Mouse (Mus musculus) left cerebral cortex, postnatal 10 days (tissue): ENCODE data around the gene Naa60. TPM values are rescaled to one million over a fixed set of nuclear protein-coding genes. Genes with fewer than 3 reads are reported as not detected.

Source experiments
- DNase-seq, 2 experiments: peaks; one replicate each; pipeline ENCODE4 v3.0.0; 2021 to 2022; ENCODE audit warnings: low spot score in 2 of 2, mixed read lengths in 1 of 2; ENCODE audit errors: extremely low spot score in 1 of 2
- intact Hi-C: fragments of 180-260 bp; cut with DNase I; formaldehyde crosslinking; loops from one replicate; pipeline ENCODE4 v1.15.1; 2025
- total RNA-seq, 2 experiments: library from RNA; stranded (reverse); gene quantifications; 2 replicates each; pipeline ENCODE4 v1.2.3; 2021

Gene Naa60
- total RNA-seq, 2 experiments from 2014 or later = 128 to 141 TPM

DNA sequence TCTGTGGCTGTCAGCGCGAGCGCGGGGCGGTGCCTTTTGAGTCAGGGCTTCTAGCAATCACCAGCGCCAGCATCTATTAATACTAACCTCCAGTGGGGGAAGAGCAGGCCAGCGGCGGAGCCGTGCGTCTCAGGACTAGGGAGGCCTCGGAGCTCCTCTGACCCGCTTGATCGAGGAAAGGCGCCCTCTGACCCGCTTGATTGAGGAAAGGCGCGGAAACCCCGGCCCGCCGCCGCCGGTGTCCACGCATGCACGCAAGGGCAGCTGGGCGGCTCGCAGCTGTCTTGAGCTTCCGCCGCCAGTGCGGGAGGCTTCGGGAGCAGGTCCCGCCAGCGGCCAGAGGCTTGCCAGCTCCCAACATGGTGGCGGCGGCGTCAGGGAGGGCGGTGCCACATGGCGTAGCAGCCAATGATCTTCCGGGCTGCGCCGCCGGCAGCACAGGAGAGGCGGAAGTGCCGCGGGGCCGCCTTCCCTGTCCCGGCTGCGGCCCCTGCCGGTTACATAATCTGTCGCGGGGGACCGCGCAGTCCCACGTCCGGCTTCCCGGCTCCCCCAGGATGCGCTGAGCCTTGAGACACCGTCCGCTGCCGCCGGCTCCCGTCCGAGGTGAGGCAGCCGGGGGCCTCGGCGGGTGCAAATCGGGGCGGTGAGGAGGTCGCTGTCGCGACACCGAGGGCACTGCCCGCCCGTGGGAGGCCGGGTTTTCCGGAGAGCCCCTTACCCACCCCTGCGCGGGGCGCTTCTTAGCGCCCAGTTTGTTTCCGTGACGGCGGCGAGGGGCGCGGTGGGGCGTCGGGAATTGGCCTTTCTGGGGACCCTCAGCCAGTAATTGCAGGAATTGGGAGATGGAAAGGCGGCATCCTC lies 12.3 kb downstream of the Naa60 start, which contains the start of the genes Zfp597 and Gm20695:
Zfp597 (minus strand) TSS at position 361 of the 864 bp plus-strand sequence.
Gm20695 (plus strand) TSS at position 448 of the 864 bp plus-strand sequence.
- intact Hi-C loops = no loop called here
- peak; percentile 90 to 97 for DNase-seq

DNA sequence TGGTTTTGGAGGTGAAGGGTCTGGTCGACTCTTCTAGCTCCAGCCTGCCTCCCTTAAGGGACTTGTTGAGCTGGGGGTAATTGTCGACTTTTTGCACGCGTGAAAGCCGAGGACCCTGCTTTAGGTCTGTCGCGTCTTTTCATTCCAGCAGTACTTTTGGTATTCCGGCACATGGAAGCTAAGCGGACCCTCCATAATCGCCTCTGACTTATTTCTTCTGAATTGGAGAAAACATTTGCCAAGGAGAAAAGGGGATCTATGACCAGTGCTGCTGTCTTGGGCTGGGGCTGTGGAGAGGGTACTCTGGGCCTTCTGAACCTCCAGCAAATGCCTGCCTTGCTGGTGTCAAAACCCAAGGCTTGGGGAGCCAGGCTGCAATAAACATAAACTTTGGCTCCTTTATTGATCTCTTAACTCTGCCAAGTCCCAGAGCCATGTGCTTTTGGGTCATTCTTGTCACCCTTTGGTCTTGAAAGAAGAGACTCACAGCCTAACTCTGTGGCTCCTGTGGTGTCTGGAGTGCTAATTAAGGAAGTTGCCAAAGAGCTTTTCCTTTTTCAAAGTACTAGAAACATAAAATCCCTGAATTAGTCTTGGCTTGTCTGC lies 13.0 kb downstream of the Naa60 start:
- DNase-seq = no peak
- intact Hi-C loops = no loop called here

DNA sequence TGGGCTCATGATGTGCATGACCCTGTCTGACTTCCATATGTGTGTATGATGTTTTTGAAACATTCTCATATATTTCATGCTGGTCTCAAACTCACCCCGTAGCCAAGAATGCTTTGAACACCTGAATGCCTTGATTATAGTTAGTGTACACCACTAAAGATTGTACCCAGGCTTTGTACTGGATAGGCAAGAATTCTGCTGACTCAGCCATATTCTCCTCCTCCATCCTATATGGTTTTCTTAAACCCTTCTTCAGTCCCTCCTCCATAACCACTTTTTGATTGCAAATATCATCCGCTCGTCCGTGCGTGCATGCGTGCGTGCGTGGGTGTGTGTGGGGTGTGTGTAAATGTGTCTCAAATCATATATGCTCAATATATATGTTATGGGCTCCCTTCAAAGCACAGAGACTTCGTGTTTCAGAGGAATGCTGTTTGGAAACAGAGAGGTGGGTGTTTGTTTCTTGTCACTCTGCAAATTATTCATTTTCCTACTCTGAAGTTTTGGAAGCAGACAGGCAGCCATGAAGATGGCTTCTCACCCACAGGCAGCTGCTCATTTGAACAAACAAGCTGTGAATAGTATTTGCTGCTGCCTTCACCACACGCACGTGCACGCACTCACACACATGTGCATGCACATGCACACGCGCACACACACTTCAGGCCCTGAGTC lies 19.6 kb downstream of the Naa60 start:
- intact Hi-C loops = no loop called here
- no peak for DNase-seq

DNA sequence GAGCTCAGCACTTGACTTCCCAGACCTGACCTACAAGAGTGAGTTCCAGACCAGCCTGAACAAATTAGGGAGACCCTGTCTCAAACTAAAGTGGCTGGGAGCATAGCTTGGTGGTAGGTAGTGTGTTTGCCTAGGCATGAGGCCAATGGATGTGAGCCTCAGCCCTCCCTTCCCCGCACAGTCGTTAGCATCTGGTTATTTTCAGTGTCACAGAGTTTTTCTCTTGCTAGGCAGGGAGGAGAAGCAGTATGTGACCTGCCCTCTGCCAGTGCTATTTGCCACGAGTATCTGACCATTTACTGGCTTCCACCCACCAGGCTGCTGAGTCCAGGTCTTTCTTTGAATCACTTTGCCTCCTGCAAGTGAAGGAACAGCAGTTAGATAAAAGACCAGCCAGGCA lies 21.6 kb downstream of the Naa60 start:
- DNase-seq = no peak
- intact Hi-C loops = no loop called here

DNA sequence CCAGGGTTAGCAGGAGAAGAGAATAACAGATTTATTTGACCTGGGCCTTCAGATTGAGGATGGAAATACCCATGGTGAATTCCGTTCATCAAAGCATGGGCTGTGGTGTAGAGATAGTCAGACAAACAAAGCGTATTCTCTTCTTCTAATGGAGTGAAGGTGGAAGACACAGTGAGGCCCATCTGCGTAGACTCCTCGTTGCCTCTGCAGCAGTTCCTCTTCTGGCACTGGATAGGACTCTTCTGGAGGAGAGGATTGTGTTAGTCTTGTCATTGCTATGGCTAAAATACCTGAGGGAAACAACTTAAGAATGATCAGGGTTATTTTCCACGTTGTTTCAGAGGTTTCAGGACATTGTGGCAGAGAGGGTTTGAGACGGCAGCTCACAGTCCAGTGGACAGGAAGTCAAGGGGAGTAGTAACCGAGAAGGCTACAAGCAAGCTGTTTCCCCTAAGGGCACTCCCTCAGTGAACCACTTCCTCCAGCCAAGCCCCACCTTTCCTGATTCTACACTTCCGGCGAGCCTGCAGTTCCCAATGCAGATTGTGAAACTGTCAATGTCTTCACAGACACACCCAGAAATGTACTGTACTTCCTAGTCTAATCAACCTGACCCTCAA lies 23.1 kb downstream of the Naa60 start:
- intact Hi-C loops = no loop called here
- peak in 1 of 2 experiments; percentile 59 for DNase-seq

DNA sequence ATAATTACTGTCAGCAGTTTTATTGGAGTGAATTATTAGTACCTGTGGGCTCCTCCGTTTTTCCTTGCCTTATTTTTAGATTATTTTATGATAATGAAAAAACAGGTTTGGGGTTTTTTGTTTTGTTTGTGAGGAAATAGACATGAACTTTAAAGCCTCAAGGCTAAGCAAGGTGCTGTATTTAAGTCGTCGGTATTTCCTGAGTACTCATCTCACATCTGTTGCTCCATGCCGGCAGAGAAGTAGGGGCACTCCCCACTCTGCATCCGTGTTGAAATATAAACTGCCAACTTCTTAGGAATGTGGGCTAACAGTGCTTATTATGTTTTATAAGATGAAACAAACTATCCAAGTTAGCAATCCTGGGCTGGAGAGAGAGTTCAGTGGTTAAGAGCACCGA lies 23.9 kb downstream of the Naa60 start:
- no peak for DNase-seq
- intact Hi-C loops = no loop called here

DNA sequence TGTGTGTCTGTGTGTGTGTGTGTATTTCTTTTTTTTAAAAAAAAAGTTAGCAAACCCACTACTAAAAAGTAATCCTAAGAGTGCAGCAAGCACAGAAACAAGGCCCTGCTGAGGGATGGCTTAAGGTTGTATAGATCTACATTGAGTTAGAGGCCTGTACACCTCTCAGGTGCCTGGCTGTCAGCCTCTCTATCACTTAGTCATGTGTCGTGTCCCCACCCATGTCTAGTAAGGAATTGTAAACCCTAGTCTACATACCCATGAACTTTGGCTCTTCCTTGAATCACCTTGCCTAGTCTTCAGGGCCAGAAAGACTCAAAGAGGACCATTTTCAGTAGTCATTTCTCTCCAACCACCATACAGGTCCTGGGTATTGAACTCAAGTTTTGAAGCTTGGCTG lies 24.4 kb downstream of the Naa60 start:
- DNase-seq = no peak
- intact Hi-C loops = no loop called here

DNA sequence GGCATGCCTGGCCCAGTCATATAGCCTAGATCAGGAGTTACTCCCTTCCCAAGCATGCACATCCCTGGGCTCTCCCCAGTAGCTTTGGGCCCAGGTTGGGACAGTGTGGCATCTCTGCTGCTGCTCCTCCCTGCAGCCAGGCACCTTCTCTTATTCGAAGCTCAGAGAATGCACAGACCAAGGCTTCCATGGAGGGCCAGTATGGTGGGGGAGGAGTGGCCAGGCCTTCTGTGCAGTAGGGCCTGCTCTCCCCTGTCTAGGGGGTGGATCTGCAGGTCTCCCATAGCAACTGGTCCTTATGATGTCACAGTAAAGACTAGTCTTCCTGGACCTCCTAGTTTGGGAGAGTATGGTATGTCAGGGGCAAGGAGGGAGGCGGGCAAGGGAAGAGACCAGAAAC lies 35.3 kb downstream of the Naa60 start:
- DNase-seq = peak in 1 of 2 experiments; percentile 34
- intact Hi-C loops = loop anchor here (10.0 kb wide), 1 partner anchor 163 kb away; the partner anchor contains the start of gene Zfp263

DNA sequence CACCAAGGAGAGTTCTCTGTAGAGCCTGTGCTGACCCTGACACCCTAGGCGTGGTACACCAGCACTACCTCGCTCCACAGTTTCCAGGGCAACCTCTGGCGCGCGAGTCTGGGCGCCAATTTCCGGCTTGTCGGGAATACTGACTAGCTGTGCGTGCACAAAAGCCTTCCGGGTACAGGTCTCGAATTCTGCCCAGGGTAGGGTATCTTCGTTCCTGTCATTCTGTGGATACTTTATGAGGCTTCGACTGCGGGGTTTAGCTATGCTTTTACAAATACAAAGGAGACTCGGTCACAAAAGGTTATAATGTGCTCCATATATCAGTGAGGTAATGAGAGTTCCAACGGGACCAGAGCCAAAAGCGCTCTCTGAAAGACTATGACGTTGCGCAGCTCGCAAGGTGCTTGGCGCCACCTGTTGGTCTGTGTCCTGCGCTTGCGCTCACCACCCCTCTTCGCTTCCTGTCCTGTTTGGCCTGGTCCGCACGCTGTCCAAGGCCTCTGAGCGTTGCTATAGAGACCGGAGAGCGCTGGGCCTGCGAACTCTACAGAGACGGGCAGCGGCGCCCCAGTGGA lies 36.4 kb downstream of the Naa60 start, which contains the start of the genes 1700037C18Rik and Cluap1:
1700037C18Rik (minus strand) TSS at position 153 of the 575 bp plus-strand sequence.
Cluap1 (plus strand) TSS at position 265 of the 575 bp plus-strand sequence.
- intact Hi-C loops = loop anchor here (10.0 kb wide), 1 partner anchor 164 kb away; the partner anchor contains the start of gene Zfp263

DNA sequence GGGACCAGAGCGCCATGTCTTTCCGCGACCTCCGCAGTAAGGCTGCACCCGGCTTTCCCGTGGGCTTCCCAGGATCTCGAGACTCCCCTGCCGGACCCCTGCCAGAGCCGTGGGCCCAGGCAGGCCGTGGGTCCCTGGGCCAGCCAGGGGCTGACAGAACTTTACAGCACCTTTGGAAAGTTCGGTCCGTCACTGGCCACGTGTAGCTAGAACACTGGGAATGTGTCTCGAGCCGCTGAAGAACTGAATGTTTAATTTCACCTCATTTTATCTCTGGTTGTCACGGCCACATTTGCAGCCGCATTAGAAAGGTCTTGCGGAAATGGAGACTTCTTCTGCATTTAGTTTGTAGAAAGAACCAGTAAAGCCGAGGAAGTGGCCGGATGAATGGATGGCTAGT lies 36.9 kb downstream of the Naa60 start:
- intact Hi-C loops = loop anchor here (10.0 kb wide), 1 partner anchor 164 kb away; the partner anchor contains the start of gene Zfp263
- no peak for DNase-seq

More for the DNA sequence above, 36.4 kb downstream of the Naa60 start, which contains the start of the genes 1700037C18Rik and Cluap1:
- peak; percentile 94 to 95 for DNase-seq

DNA sequence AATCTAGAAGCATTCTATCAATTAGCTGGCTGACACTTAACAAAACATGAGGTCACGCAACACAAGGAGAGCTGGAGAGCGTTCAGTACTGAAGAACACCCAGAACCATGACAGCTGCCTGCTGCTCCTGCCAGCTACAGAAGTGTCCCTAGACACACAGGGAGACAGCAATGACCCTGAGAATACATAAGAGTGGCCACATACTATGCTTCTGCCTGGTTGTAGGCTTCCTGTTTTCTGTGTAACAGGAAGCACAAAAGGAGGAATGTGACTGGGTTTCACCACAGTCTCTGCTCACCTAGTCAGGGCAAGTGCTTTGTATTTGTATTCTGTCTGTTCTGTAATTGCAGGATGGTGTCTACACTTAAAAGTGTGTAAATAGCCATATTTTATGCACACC lies 48.6 kb downstream of the Naa60 start:
- DNase-seq = no peak
- intact Hi-C loops = no loop called here

DNA sequence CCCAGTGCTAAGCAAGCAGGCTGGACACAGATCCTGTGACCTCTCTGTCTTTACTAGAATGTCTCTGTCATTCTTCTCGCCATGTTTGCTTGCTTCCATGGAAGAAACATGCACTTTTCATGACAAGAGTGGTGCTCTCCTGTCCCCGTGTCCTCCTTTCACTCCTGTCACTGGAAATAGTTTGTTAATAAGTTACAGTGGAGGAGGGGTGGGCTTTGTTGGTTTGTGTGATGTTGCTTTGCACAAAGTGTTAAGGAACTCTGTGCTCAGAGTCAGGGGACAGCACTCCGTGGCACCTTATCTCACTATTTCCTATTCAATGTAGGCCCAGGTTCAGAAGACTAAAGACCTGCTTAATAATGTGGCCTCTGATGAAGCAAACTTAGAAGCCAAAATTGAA lies 51.3 kb downstream of the Naa60 start:
- intact Hi-C loops = no loop called here
- no peak for DNase-seq

DNA sequence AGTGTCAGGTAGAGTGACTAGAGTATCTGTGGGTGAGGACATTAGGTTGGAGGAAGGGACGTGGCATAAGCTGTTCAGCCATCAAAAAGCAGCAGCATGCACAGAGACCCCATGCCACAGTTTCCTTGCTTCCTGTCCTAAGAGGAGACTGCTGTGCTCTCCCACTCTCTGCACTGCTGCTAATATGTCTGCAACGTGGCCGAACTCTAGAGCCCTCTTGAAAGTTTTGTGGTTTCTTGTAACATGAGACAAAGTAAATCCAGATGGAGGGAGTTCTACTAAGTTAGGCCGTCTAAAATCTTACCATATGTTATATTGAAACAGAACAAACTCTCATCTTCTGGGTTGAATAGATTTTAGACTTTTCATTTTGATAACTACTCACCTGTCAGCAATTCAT lies 51.8 kb downstream of the Naa60 start:
- no peak for DNase-seq
- intact Hi-C loops = no loop called here

DNA sequence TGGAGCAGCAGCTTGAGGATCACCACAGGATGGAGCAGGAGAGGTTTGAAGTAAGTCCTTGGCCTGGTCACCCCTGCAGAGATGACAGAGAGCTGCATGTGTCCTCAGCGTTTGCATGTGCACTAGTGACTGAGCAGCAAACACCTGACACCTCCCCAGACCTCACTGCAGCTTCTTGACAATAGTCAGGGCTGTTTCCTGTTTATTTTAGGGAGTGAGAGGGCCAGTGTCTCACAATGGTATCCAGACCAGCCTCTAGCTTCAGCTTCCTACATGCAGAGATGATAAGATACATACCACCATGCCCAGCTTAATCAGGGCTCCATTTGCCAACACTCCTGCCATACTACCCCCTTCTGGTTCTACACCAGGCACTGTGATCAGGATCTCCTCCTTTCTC lies 56.4 kb downstream of the Naa60 start:
- DNase-seq = no peak
- intact Hi-C loops = no loop called here

DNA sequence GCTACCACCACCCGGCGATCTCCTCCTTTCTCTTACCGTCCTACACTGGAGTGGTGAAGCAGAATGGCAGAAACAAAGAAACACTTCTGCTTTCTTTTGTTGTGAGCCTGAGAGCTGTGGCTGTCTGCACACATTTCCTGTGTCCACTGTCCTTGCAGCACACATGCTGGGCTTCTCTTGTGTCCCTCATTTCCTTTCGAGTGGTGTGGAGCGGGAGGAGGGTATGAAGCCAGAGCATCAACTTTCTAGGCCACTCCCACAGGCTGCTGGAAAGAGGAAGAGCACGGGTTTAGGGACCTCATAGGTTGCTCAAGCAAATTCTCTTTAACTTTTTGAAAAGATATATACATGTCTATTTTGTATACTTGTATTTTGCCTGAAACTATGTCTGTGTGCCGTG lies 57.0 kb downstream of the Naa60 start:
- intact Hi-C loops = no loop called here
- no peak for DNase-seq

DNA sequence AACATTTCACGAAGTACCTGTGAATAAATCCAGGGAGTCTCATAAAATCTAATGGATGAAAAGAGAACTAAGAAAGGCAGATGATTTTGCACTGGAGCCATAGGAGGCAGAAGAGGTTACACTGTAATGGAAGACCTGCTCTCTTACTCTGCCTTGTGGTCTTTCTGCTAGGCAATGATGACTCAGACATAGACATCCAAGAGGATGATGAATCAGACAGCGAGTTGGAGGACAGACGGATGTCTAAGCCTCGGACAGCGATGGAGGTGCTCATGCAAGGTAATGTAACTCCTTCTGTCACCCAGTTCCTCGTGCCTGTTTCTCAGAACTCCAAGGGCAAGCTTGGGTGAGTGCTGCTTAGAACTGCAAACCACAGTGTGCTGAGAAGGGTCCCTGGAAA lies 61.4 kb downstream of the Naa60 start:
- DNase-seq = no peak
- intact Hi-C loops = no loop called here

DNA sequence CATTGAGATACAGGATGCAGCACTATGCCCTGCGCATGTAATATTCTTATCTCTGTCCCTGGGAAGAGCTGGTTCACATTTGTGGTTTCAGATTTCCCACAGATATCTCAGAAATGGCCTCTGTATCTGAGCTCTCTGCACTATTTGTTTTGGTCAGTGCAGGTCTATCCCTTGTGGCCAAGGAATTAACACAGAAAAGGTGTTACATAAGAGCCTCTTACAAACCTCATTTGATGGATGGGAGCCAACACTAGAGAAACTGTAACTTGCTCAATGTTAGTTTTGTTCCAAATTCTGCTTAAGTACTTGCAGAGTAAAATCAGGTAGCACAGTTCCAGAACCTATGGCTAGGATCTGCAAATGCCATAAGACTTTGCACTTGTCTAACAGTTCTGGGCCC lies 61.9 kb downstream of the Naa60 start:
- no peak for DNase-seq
- intact Hi-C loops = no loop called here

DNA sequence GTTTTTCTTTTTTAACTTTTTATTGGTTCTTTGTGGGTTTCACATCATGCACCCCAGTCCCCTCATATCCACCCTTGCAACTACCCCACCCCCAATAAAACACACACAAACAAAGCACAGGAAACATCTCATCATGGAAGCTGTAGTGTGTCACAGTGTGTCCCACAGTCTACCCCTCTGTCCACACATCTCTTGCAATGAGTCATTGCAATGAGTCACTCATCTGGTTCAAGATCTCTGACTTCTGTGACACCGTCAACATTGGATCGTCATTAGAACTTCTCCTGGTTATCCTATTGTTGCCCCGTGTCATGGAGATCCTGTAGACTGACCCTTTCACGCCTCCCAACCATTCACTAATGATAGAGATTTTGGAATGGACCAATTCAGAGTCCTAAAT lies 62.5 kb downstream of the Naa60 start:
- DNase-seq = no peak
- intact Hi-C loops = no loop called here

DNA sequence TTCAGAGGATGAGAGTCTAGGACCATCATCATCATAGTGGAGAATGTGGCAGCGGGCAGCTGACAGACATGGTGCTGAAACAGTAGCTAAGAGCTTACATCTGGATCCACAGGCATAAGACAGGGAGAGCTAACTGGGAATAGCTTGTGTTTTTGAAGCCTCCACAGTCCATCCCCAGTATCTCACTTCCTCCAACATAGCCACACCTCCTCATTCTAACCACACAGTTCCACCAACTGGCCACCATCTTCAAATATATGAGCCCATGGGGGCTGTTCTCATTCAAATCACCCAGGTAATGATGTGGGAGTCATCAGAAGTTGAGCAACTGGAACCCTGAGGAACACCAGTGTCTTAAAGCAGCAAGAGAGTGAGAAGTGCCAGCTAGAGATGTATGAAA lies 79.0 kb downstream of the Naa60 start:
- intact Hi-C loops = no loop called here
- DNase-seq = no peak
